Mouse (Mus musculus) myocyte (in vitro differentiated cells): Measurements from ENCODE around the gene Podnl1.

Experiments
- MAX ChIP-seq: IDR thresholded peaks from one replicate; pipeline ENCODE4 v1.6.1; 2011; ENCODE audit warnings: low read depth, mild to moderate bottlenecking, control low read depth
- POLR2A ChIP-seq: IDR thresholded peaks from one replicate; pipeline ENCODE4 v1.6.1; 2011; ENCODE audit warnings: low read depth, mild to moderate bottlenecking, control low read depth, moderate library complexity; ENCODE audit not compliant: insufficient read length
- POLR2AphosphoS2 ChIP-seq: IDR thresholded peaks from one replicate; pipeline ENCODE4 v1.6.1; 2011; ENCODE audit warnings: low read depth, control low read depth; ENCODE audit not compliant: insufficient read length

DNA sequence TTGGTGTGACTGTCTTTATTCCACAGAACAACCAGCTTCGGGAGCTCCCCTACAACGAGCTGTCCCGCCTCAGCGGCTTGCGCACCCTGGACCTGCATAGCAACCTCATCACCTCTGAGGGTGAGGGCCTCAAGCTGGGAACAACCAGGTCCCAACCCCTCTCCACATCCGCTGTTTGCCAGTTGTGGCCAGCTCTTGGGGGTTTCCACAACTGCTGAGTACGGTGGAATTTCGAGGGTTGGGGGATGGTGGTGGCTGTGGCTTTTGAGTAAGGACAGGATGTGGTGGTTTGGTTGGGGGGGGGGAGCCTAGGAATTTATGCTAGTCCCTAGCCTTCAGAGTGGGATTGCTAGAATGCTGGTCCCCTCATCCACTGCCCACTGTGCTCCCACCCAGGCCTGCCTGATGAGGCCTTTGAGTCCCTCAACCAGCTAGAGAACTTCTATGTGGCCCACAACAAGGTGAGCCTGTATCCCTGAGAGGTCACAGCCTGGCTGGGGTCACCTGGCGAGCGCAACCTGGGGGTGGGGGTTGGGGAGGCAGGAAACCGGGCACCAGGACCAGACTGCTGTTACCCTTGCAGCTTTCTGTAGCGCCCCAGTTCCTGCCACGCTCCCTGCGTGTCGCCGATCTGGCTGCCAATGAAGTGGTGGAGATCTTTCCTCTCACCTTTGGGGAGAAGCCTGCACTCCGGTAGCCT, 1.6 kb downstream of the Podnl1 start:
- TF ChIP-seq POLR2A: no peak
- TF ChIP-seq POLR2AphosphoS2: no peak
- no peak for TF ChIP-seq MAX
